Mouse (Mus musculus): ENCODE data around the gene Myof.

The Myof gene

DNA sequence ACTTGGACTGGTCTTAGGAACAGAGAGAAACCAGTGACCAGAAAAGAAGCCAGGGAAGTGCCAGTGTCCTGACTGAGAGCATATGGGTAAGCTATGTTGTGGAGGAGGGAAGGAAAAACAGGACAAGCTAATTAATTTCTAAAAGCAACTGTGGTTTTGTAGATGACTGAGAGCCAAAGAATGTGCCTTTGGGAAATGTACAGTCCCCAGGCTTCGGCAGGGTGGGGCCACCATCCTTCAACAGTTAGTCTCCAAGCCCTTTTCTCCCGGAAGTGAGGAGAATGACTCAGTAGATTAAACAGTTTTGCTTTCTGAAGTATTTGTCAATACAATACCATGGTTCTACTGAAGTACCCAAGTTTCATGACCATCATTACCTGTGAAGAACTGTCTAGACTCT lies 5.1 kb downstream of the Myof start:
- no peak for DNase-seq

- DNase-seq: no peak
Observed at GRCm38 (mm10) chr19:38035766-38036165, 7.6 kb downstream of the Myof start.

DNA sequence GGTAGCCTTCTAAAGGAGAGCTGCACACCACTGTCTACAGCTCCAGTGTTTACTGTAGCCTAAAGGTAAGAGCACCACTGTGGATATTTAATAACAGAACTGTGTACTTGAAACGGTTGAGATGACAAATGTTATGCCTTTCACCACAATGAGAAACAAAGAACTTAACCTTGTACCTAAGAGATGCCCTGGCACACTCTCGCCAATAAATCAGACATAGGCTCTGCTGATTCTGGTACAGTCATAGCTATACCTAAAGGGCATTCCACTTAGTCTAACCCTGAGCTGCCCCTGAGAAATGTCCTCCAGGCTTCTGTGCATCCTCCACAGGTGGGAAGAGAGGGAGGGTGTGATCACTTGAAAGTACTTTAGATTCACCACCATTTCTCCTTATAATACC lies 8.7 kb downstream of the Myof start:
- no peak for DNase-seq

GRCm38 (mm10) chr19:38033735-38034057 lies 9.7 kb downstream of the Myof start:
- no peak for DNase-seq

DNA sequence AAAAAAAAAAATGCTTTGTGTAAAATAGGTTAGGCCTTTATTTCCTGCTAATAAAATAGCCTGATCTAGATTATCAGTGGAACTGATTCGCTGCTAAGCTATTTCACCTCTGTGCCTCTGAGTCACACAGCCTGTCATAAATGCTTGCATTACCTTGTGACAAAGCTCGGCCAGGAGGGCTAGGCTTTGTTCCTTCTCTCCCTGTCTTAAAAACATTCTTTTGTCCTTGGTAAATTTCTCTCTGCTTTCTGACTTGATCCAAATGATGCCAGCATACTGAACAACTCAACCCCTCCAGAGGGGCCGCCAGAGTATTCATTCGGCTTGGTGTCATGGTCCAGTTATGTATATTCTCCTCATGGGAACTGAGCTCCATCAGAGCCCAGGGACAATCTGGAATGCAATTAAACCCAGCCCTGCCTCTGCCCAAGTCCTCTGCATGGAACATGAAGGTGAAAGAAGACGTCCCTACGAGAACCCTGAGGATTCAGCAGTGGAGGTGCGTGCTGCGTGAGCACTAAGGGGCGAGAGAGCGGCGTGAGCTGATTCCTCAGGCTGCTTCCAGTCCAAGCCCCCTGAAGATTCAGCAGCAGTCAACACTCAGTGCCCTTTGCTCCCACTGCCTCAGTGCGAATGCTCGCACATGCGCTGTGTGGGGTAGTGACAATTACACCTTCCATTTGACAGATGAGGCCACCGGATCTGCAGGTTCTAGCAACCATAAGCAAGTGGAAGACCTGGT lies 10.2 kb downstream of the Myof start:
- no peak for DNase-seq

DNA sequence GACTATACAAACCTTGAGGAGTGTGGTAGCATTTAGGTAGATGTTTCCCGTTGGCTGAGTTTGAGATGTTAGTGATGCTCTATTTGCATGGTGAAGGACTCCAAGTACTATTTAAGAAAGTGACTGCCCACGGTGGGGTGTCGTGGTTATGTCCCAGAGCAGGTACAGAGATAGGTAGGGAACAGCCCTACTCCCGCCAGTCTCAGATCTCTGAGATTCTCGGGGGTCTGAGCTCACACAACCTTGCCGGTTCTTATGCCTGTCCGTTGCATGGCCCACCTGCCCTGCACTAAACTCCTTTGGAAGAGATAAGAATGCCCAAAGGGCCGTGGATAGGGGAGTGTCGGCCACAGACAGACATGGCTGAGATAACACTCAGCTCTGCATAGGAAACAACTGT lies 12.2 kb downstream of the Myof start:
- DNase-seq: no peak

DNA sequence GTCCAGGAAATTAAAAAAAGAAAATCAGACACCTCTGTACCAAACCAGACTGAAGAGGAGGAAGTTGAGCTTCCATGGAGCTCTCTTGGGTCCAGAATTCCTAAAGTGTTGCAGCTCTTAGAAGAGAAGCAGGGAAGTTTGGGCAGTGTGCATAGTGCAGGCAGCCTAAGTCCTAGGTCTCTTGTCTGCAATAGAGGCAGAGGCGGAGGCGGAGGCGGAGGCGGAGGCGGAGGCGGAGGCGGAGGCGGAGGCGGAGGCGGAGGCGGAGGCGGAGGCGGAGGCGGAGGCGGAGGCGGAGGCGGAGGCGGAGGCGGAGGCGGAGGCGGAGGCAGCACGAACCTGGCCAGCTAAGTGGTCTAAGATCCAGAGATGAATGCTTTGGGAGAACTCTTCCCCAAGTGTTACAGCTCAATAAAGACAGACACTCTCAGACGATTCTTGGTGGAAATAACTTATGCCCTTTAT lies 12.7 kb downstream of the Myof start:
- DNase-seq: peak; percentile 32

GRCm38 (mm10) chr19:38029871-38030270 lies 13.5 kb downstream of the Myof start:
- DNase-seq: no peak

DNA sequence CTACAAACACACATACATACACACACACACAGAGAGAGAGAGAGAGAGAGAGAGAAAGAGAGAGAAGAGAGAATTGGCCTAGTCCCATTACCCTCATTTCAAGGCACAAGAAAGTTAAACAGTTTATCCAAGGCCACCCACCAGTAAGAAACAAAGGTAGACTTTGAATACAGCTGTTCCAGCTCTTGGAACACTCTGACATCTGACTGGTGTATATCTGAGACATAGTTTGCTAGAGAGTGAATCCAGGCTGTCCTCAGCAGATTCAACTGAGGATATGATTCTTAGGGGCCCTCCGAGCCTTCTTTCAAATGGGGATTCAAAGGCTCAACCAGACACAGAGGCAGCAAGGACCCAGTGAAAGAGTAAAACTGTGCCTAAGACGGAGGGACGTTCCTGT lies 14.1 kb downstream of the Myof start:
- no peak for DNase-seq

- DNase-seq: no peak
Observed at GRCm38 (mm10) chr19:38027881-38028521, 15.4 kb downstream of the Myof start.

DNA sequence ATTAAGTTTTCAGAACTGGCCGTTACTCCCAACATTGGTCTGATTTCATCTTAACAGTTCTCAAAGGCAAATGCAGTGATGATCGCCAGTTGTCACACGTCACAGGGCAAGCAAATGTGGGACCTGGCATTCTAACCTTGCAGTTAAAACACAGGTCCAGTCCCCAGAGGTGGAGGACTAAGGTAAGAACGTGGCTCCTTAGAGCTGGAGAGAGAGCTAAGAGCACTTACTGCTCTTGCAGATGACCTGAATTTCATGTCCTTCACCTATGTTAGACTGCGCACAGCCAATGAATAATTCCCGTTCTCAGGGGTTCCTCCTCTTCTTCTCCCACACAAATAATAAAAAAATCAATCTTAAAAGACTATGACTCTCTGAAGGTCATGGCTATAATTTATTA lies 16.0 kb downstream of the Myof start:
- DNase-seq: no peak

GRCm38 (mm10) chr19:38026211-38026624 lies 17.2 kb downstream of the Myof start:
- DNase-seq: no peak

GRCm38 (mm10) chr19:38025254-38026041 lies 17.9 kb downstream of the Myof start:
- no peak for DNase-seq

DNA sequence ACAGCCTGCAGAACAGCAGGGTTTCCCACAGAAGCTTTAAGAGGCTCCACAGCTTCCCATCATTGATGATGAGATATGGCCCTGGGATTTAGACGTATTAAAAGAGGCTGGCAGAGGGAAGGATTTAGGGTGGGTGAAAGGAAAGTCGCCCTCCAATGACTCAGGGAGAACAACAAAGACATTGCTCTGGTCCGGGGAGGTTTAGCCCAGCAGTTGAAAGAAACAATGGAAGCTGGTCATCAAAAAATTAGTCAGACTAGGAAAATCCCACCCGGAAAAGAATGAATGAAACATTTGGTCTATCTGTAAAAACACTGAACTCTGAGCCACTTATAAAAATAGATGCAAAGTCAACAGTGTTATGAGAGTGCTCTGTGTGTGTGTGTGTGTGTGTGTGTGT lies 19.8 kb downstream of the Myof start:
- no peak for DNase-seq

GRCm38 (mm10) chr19:38022710-38023109 lies 20.7 kb downstream of the Myof start:
- DNase-seq: no peak

DNA sequence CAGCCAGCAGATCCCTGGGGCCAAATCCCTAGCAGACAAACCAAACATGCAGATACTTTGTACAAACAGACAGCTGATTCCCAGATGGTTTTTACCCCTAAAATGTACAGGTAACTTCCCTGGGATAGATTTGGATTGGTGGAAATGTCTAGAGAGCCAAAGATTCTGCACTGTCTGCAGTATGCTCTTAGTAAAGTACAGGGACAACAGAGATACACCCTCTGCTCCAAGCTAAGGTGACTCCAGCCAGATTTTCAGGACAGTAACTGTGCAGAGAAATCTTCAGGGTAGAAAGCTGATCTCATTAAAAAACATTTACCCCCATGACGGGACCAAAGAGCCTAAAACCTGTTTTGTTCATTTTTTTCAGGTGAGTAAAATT lies 27.5 kb downstream of the Myof start:
- no peak for DNase-seq

DNA sequence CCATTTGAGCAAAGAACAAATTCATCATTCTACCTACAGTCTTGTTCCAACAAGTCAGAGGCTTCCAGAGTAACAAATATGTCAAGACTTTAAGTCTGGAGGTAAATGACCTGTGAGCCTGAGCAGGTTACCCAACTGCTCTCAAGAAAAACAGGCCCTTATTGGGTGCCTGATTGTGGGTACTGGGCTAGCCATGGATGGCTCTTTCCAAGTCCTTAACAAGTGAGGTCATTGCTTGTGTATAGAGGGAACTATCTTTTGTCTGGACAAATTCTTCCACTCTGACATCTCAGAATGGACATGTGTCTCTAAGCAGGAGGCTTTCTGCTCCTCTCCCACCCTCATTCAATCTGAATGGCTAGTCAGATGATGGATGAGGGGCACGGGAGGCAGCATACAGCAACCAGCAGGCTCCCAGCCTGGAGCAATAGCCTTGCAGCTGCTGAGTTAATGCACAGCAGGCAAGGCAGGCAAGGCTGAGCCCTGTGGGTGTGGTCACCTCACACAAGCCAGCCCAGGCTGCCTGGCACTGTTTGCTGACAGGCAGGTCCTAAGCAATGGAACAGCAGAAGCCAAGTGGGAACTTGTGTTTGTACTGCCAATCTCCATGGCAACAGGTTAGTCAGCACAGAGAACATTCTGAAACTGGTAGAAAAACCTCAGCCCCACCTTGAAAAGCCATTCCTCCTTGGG lies 28.1 kb downstream of the Myof start:
- DNase-seq: peak; percentile 58

DNA sequence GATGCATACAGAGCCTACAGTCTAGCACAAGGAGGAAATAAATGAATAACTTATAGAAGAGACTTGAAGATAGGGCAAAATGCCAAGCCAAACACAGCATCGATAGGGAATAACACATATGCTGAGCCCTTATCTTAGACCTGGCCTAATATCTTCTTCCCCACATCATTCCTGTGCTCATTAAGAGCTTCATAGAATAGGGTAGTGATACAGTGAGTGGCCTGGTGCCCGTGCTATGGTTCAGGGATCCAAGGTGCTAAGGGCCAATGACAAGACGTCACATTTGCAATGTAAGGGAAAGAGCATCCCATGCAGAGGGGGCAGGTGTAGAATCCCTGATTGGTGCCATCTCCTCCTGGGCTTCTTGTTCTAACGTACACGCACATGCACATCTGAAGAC lies 28.9 kb downstream of the Myof start:
- DNase-seq: no peak

DNA sequence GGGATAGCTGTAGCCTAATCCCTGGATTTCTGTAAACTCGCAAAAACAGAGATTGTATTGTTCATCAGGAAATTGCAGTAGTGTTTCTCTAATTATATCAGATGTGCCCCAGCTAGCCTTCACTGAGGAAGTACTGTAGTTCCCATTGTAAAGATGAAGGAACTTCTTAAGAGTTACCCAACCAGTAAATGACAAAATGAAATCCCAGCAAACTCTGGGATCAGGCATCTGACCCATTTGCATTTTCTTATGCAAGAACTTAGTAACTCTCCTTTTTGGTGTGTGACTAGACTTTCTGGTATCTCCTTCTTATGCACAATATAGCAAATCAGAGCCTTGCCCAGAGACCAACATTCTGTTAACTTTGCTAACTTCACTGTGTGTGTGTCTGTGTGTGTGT lies 32.0 kb downstream of the Myof start:
- no peak for DNase-seq

DNA sequence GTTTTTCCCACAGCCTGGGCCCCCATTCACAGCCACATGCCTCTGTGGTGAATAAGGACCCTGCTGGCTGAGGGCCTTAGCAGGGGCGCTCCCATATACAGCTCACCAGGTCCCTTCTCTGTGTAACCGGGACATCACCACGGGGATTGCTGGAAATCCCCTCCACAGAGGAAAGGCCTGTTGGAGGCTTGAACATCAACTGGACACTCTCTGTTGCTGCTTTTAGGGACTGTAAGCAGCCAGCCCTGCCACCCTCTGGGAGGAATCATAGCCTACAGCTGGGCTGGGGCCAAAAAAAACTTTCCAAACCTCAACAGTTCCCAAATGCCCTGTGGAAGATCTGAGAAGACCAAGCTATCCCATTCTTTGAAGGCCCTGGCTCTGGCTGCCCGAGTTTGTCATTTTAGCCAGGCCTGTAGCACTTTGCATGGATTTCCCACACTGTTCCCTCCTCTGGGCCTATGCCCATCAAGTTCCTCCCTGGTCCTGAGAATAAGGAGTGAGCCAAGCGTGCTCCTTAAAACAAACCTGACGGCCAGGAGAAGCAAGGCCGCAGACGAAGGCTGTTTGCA lies 38.5 kb downstream of the Myof start:
- DNase-seq: no peak

DNA sequence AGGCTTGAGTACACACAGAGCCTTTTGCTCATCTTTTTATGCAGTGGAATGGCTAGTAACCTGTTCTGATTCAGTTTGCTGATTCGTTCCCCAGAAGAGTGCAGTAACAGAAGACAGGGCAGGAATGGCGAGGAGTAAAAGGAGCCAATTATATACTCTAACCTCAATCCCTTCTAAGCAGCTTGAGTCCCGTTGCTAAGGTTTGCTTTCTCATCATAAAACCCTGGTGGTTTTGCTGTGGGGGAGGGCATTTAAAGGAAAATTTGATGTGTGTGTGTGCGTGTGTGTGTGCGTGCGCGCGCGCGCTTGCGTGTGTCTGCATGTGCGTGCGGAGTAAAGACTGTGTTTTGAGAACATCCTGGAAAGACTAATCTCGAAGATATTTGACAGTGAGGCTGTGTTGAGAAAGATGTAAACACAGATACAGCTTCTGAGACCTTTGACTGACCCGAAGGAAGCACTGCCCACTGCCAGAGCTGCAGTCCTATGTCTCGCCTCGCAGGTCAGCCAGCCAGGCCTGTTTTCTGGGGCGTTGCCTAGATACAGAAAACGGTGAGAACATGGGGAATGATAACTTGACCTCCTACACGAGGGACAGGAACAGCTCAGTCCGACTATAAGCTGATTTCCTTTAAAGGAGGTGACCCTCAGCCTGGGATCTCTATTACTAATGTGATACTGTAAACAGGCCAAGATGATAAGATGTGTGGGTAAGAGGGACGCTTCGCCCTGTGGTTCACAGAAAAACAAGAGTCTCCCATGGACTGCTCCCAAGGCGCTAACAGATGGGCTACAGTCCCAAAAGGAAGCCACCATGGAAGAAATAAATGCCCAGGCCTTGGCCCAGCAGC lies 39.5 kb downstream of the Myof start:
- no peak for DNase-seq

- DNase-seq: no peak
Observed at GRCm38 (mm10) chr19:38002816-38003215, 40.6 kb downstream of the Myof start.
